Mouse (Mus musculus): ENCODE measurements around the gene Atg2b.

DNA sequence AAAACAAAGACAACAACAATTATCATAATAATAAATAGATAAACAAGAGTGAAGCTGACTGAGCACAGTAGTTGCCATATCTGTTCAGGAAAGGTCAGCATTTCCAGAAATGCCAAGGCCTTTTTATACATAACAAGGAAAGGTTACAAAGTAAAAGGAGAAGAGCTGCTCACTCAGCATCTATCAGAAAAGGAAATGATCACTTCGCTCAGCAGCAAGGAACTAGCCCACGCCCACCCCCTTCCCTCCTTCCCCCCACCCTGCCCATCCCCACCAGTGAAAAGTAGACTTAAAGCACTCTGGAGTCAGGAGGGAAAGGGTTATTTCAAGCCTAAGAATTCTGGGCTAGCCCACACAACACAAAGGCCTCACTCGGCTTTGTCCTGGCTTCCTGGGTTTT lies 35.2 kb upstream of the Atg2b start:
- no peak for TF ChIP-seq CTCF (IDR thresholded peaks at IDR 0.05; ENCODE audit: low read depth, low read length)
- no peak for TF ChIP-seq POLR2A (IDR thresholded peaks at IDR 0.05; ENCODE audit: extremely low read depth, insufficient read depth, low read length)

All from liver, adult 2 months (tissue).